Mouse (Mus musculus) kidney, postnatal 0 days (tissue): ENCODE measurements around the gene Dgkd. TPM values are rescaled to one million over a fixed set of nuclear protein-coding genes. Genes with fewer than 3 reads are reported as not detected.

ENCODE experiments used
- ATAC-seq: fragments of 200-750 bp; cut with Nextera tagmentation; replicated peaks from 2 replicates; pipeline ENCODE4 v1.8.0; 2017; ENCODE audit warnings: low read depth, moderate number of reproducible peaks, moderate TSS enrichment, moderate library complexity; ENCODE audit not compliant: low FRiP score
- DNase-seq: peaks from one replicate; pipeline ENCODE4 v3.0.0-alpha.2; 2016; ENCODE audit warnings: low spot score
- H3K27ac ChIP-seq: fragments of 300-500 bp; sonication (generic); 2 replicates; pipeline ENCODE4 v1.5.1; 2014; ENCODE audit warnings: mild to moderate bottlenecking
- H3K27me3 ChIP-seq: fragments of 300-500 bp; sonication (generic); 2 replicates; pipeline ENCODE4 v1.6.1; 2014; ENCODE audit warnings: low read length, mixed read lengths; ENCODE audit not compliant: insufficient read depth
- H3K36me3 ChIP-seq: fragments of 300-500 bp; sonication (generic); 2 replicates; pipeline ENCODE4 v1.6.1; 2014; ENCODE audit warnings: low read length, mixed read lengths; ENCODE audit not compliant: insufficient read depth
- H3K4me1 ChIP-seq: fragments of 300-500 bp; sonication (generic); replicated peaks from 2 replicates; pipeline ENCODE4 v1.6.1; 2014; ENCODE audit warnings: antibody characterized with exemption, low read length, mixed read lengths; ENCODE audit not compliant: insufficient read depth
- H3K4me2 ChIP-seq: fragments of 300-500 bp; sonication (generic); 2 replicates; pipeline ENCODE4 v1.6.1; 2014; ENCODE audit warnings: mild to moderate bottlenecking, low read length, moderate library complexity, mixed read lengths
- H3K4me3 ChIP-seq: fragments of 300-500 bp; sonication (generic); replicated peaks from 2 replicates; pipeline ENCODE4 v1.5.1; 2014; ENCODE audit warnings: low read depth, low read length
- H3K9ac ChIP-seq: fragments of 300-500 bp; sonication (generic); 2 replicates; pipeline ENCODE4 v1.6.1; 2014; ENCODE audit warnings: low read depth, low read length
- H3K9me3 ChIP-seq: fragments of 300-500 bp; sonication (generic); replicated peaks from 2 replicates; pipeline ENCODE4 v1.6.1; 2016; ENCODE audit warnings: low read length, inconsistent platforms, mixed read lengths
- CTCF ChIP-seq: IDR thresholded peaks from 2 replicates; pipeline ENCODE4 v1.5.1; 2016; ENCODE audit warnings: antibody characterized with exemption, low read depth, mild to moderate bottlenecking, moderate library complexity
- WGBS: fragments of 180-500 bp; shearing (Covaris S2); extraction: QIAGEN DNeasy Blood & Tissue Kit; methylation state at CpG from one replicate; pipeline ENCODE4 v1.1.7; 2014; 5-methylcytosine and 5-hydroxymethylcytosine counted together
- polyA plus RNA-seq: library from polyadenylated mRNA; unstranded; fragments of >200 nt; fragmentation: Nextera tagmentation; extraction: Ambion mirVana; gene quantifications from 2 replicates; pipeline ENCODE4 v1.2.1, GENCODE M21; 2015

Gene Dgkd
- polyA plus RNA-seq, 1 experiment from 2014 or later: 19.8 TPM

DNA sequence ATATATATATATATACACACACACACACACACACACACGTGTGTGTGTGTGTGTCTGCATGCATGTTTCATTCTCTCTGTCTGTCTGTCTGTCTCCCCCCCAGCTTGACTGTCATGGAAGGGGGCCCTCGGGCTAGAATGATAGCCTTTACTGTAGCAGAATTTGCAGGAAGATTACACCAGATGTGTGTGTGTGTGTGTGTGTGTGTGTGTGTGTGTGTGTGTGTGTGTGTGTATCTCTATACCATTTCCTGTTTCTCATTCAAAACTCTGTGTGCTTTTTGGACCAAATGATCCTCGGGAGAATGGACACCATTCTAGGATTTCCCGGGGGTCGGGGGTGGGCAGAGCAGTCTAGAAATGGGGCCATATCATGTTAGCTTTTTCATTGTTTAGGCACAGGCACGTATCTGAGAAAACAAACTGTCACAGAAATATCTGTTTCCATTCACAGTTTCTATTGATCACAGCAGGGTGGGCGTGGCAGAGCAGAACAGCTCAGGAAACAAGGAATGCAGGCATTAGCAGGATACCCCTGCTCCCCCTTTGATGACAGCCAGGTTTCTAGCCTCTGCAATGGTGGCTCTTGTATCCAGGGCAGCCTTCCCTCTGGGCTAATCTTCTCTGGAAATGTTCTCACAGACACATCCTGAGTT is 24.0 kb upstream of the Dgkd start:
- no peaks in the 10 kb centered on the region for H3K4me1 ChIP-seq
- WGBS: 54% methylated on average over 7 of the region's 7 CpGs

DNA sequence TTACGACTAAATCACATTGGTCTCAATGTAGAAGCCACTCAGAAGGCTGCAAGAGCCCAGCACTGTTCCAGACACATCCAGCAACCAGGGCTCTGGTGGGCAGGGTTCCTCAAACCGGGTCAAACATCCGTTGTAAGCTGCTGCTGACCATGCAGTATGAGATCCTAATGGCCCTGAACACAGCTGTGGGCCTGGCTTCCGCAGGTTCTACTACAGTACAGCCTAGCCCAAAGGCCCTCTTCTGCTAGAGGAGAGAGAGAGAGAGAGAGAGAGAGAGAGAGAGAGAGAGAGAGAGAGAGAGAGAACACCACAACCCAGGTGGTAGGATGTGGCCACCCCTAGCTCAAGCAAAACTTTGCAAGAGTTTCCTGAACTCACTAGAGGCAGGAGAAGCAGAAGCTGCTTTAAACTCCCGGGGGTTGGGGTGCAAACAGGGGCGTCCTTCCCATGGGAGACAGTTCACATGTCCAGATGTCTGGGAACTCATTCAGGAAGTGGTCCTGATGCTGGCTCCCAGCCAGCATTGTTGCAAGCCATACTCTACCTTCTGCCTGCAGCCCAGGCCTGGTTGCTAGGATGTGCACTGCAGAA is 23.4 kb upstream of the Dgkd start:
- H3K36me3 ChIP-seq: no peaks in the 10 kb centered on the region
- H3K4me2 ChIP-seq: no peak overlapping the region
- H3K27ac ChIP-seq: no peak overlapping the region
- no peaks in the 10 kb centered on the region for H3K9me3 ChIP-seq
- ATAC-seq: no peak
- no peak for TF ChIP-seq CTCF
- WGBS: 57% methylated on average over 6 of the region's 6 CpGs
- no peaks in the 10 kb centered on the region for H3K4me1 ChIP-seq
- no peaks in the 10 kb centered on the region for H3K27me3 ChIP-seq
- DNase-seq: no peak
- no peak overlapping the region for H3K9ac ChIP-seq
- H3K4me3 ChIP-seq: no peak overlapping the region

More for the DNA sequence above, 24.0 kb upstream of the Dgkd start:
- no peak overlapping the region for H3K27ac ChIP-seq
- H3K4me2 ChIP-seq: no peak overlapping the region
- H3K9ac ChIP-seq: no peak overlapping the region
- no peaks in the 10 kb centered on the region for H3K36me3 ChIP-seq
- no peak for ATAC-seq
- no peaks in the 10 kb centered on the region for H3K27me3 ChIP-seq
- TF ChIP-seq CTCF: no peak
- DNase-seq: no peak
- H3K9me3 ChIP-seq: no peaks in the 10 kb centered on the region
- no peak overlapping the region for H3K4me3 ChIP-seq

DNA sequence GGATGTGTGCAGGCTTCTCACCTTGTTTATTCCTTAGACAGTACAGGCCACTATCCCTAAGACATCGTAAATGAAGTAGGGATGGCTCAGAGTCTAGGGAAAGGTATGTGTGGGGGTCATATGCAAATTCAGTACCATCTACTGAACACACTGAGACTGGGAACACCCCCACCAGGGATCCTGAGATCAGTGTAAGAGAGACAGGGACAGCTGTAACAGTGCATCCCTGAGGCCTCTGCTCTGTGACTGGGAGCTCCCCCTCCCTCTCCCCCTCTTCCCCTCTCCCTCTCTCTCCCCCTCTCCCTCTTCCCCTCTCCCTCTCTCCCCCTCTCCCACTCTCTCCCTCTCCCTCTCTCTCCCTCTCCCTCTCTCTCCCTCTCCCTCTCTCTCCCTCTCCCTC is 16.6 kb upstream of the Dgkd start:
- Histone ChIP-seq H3K27ac (no peak overlapping the region), H3K4me3 (no peak overlapping the region), H3K27me3 (no peaks in the 10 kb centered on the region), H3K9me3 (no peaks in the 10 kb centered on the region), H3K4me2 (no peak overlapping the region), H3K4me1 (no peaks in the 10 kb centered on the region), H3K36me3 (no peaks in the 10 kb centered on the region), H3K9ac (no peak overlapping the region)
- no peak for ATAC-seq
- 42% methylated on average over 1 of the region's 1 CpGs for WGBS
- TF ChIP-seq CTCF: no peak
- no peak for DNase-seq

DNA sequence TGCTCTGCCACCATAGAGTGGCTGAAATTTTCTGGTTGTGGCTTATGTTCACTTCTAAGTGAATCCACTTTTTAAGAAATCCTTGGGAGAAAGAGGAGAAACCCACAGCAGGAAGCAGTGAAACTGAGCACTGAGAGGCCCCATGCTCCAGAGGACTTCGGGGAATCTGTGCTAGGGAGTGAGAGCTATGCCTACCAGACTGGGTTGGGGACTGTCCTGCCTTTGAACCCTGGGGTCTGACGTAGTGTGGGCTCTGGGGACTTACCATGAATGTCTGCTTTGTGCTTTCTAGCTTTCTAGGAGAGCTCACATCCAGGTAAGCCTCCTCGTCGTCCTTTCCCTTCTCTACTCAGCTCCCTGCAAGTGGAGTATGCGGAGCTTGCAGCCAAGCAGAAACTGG is 16.1 kb upstream of the Dgkd start:
- no peak for DNase-seq
- H3K4me1 ChIP-seq: no peaks in the 10 kb centered on the region
- H3K36me3 ChIP-seq: no peaks in the 10 kb centered on the region
- H3K4me3 ChIP-seq: no peak overlapping the region
- WGBS: 38% methylated on average over 5 of the region's 5 CpGs
- ATAC-seq: no peak
- no peak overlapping the region for H3K9ac ChIP-seq
- H3K4me2 ChIP-seq: no peak overlapping the region
- no peak overlapping the region for H3K27ac ChIP-seq
- no peaks in the 10 kb centered on the region for H3K9me3 ChIP-seq
- TF ChIP-seq CTCF: no peak
- no peaks in the 10 kb centered on the region for H3K27me3 ChIP-seq

DNA sequence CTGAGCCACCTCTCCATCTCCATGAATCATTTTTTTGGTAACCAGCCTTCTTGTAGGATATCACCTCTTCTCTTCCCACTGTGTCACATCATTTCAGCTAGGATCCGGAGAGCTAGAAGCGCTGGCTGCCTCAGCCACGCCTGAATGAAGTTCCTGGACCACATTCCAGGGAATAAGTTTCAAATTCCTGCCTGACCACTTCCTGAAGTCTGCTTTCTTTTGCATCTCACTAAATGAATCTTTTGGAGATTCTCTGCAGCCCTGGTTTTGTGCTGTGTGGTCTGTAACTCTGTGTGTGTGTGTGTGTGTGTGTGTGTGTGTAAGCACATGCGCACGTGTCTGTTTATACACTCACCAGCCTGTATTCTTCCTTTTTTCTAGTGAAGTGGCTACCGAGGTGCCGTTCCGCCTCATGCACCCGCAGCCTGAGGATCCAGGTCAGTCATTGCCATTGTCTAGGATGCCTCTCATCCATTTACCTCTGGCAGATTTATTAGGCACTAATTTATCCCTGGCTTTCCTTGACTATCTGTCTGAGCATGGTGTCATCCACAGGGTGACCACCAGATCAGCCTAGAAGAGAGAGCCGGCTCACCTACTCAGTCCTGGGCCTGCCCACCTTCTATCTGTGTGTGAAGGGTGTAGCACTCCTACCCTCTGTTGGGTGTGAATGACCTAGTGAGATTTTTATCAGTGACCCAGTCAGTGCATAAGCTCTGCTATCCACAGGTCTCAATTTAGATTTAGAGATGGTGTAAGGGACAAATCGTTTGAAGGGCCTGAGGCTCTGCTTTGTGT is 12.5 kb upstream of the Dgkd start:
- no peak for TF ChIP-seq CTCF
- Histone ChIP-seq H3K4me3 (no peak overlapping the region), H3K36me3 (no peaks in the 10 kb centered on the region), H3K4me2 (no peak overlapping the region), H3K27me3 (no peaks in the 10 kb centered on the region), H3K27ac (no peak overlapping the region), H3K9me3 (no peaks in the 10 kb centered on the region), H3K9ac (no peak overlapping the region), H3K4me1 (no peaks in the 10 kb centered on the region)
- WGBS: 27% methylated on average over 11 of the region's 11 CpGs
- peak; percentile 71 for DNase-seq
- peak; percentile 57; the same call in 1 of the 2 replicates for ATAC-seq

GRCm38 (mm10) chr1:87846801-87847474 is 6.1 kb upstream of the Dgkd start:
- 10% methylated on average over 2 of the region's 2 CpGs for WGBS
- H3K36me3 ChIP-seq: no peaks in the 10 kb centered on the region
- TF ChIP-seq CTCF: no peak

More at GRCm38 (mm10) chr1:87846801-87847474, 6.1 kb upstream of the Dgkd start:
- Histone ChIP-seq H3K9me3 (no peaks in the 10 kb centered on the region), H3K4me3 (no peak overlapping the region), H3K9ac (no peak overlapping the region), H3K27ac (0 out of 2 replicates have a peak overlapping the region, but pooled peaks have one; percentile 25), H3K4me2 (no peak overlapping the region), H3K27me3 (no peaks in the 10 kb centered on the region), H3K4me1 (peaks cover 5% of the 10 kb centered on the region)
- ATAC-seq: peak; percentile 73
- peak; percentile 70 for DNase-seq
